Mouse (Mus musculus) layer of hippocampus, adult 9-10 months (tissue): Measurements from ENCODE around the gene Gm7233.
"Not testable (repeated sequence)": the region's sequence is repeated elsewhere in the genome, so short reads cannot be mapped to it uniquely, and the experiment has no call there.

Experiments used
- DNase-seq: peaks from one replicate; pipeline ENCODE4 v3.0.0; 2022; ENCODE audit warnings: low spot score

The Gm7233 gene

DNA sequence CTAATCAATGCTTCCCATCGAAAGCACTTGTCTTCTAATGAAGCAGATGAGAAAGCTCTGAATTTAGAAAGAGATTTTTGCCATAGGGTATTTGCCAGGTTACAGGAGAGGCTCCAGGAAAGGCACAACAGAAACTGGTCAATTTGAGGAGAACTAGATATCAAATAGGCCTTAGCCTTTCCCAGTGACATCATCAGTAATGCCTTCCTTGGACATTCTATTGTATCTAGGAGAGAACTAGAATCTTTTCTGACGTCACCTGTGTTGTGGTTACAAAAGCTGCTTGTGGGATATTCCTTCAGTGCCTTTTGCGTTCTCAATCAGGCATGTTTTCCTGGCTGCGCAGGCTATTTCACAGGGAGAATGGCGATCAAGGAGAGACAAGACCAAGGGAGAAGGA is at the start of gene Gm7233:
Gene Gm7233, plus strand, starts transcription at position 301 of the 400 bp plus-strand sequence.
- not testable (repeated sequence) for DNase-seq

DNA sequence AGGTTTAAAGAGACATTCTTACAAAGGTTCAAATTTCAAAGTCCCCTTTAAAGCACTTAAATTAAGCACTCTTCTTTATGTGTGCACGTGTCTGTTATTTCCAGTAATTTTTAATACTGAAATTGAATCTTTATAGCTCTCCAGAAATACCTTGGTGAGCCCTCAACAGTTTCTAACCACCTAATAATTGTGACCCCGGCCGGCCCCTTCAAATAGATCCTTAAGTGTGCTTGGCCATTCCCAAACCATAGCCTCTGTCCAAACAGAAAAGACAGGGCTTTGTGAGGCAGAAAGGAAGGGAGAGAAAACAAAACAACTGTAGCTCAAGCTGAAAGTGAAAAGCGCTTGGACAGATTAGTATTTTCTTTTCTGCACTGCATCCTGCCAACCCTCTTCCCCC is 12.5 kb upstream of the Gm7233 start:
- not testable (repeated sequence) for DNase-seq

DNA sequence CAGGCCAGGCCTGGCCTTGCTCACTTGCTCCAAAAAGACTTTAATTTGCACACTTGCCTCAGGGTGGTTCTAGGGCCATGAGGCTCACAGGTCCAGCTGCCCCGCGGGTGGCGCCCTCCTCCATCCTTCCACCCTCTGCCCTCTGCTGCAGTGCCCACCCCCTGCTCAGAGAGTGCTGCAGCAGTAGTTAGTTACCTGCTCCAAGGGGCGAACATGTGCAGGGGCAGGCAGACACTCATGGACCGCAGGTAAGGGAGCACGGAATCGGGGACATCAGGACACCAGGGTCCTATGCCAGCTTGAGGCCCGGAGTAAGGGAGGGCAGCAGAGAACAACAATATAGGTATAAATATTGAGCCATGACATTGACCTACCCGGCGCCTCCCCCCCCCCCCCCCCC is 11.7 kb upstream of the Gm7233 start:
- DNase-seq, result not testable (repeated sequence)

DNA sequence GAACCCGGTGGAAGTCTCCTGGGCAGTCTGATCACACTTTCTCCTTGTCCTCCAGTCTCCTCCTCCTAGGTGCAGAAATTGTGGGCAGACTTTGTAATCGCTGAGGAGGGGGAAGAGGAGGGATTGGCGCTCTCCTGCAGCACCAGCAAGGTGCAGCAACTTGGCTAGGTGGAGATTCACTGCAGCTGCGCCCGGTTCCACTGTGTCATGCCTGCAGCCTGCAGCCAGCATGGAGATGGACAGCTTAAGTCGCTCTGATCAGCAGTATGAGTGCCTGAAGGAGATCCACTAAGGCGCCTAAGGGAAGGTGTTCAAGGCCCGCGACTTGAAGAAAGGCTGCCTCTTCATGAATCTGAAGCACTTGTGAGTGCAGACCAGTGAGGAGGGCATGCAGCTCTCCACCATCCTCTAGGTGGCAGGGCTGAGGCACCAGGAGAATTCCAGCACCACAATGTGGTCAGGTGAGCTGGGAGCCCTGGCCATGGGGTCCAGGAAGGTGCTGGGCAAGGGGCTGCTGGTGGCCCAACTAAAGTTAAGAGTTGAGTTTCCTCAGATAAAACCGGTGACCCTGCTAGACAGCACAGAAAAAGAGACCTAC is 11.0 kb upstream of the Gm7233 start:
- DNase-seq, result not testable (repeated sequence)

DNA sequence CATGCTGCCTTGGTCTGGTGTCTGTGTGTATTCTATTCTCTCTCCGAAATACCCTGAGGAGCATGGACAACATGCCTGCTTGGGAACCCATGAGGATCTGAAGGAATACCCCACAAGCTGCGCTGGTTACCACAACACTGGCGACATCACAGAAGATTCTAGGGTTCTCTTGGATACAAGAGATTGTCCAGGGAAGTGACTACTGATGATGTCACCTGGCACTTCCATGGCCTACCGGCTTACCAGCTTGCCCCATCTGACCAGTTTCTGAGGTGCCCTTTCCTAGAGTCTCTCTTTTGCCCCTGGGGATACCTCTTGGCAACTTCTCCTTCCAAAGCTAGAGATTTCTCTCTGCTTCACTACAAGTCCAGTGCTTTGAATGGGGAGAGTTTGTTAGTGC is 55.5 kb downstream of the Gm7233 start, which contains the start of gene Gm8122:
Gene Gm8122, minus strand, starts transcription at position 101 of the 400 bp plus-strand sequence.
- DNase-seq, result not testable (repeated sequence)
